Mouse (Mus musculus): ENCODE measurements around the gene Gm4070.
"Not testable (repeated sequence)": the region's sequence is repeated elsewhere in the genome, so short reads cannot be mapped to it uniquely, and the experiment has no call there.

The Gm4070 gene

GRCm38 (mm10) chr7:105953812-105954211 is at the start of gene Gm4070:
TSS of gene Gm4070 (minus strand) at chr7:105953967.
- CTCF ChIA-PET, POLR2A ChIA-PET: not testable (repeated sequence)

GRCm38 (mm10) chr7:105954540-105954939 is 773 bp upstream of the Gm4070 start:
- POLR2A ChIA-PET: not testable (repeated sequence)

GRCm38 (mm10) chr7:105952408-105952807 is 1.4 kb downstream of the Gm4070 start:
- POLR2A ChIA-PET, CTCF ChIA-PET: not testable (repeated sequence)

More at GRCm38 (mm10) chr7:105954540-105954939, 773 bp upstream of the Gm4070 start:
- CTCF ChIA-PET: not testable (repeated sequence)

GRCm38 (mm10) chr7:105945238-105945637 is 8.5 kb downstream of the Gm4070 start:
- POLR2A ChIA-PET, CTCF ChIA-PET: not testable (repeated sequence)

GRCm38 (mm10) chr7:105932132-105932531 is 21.6 kb downstream of the Gm4070 start:
- POLR2A ChIA-PET, CTCF ChIA-PET: not testable (repeated sequence)

GRCm38 (mm10) chr7:105883588-105884336 is 70.0 kb downstream of the Gm4070 start:
- CTCF ChIA-PET, POLR2A ChIA-PET: not testable (repeated sequence)

- POLR2A ChIA-PET, CTCF ChIA-PET: not testable (repeated sequence)
Observed at GRCm38 (mm10) chr7:105879717-105880484, 73.9 kb downstream of the Gm4070 start.

- CTCF ChIA-PET, POLR2A ChIA-PET: not testable (repeated sequence)
Observed at GRCm38 (mm10) chr7:105855718-105856560, 97.8 kb downstream of the Gm4070 start.
